13 mouse cellular contexts compared by ENCODE assay signal in the genomic region with DNA sequence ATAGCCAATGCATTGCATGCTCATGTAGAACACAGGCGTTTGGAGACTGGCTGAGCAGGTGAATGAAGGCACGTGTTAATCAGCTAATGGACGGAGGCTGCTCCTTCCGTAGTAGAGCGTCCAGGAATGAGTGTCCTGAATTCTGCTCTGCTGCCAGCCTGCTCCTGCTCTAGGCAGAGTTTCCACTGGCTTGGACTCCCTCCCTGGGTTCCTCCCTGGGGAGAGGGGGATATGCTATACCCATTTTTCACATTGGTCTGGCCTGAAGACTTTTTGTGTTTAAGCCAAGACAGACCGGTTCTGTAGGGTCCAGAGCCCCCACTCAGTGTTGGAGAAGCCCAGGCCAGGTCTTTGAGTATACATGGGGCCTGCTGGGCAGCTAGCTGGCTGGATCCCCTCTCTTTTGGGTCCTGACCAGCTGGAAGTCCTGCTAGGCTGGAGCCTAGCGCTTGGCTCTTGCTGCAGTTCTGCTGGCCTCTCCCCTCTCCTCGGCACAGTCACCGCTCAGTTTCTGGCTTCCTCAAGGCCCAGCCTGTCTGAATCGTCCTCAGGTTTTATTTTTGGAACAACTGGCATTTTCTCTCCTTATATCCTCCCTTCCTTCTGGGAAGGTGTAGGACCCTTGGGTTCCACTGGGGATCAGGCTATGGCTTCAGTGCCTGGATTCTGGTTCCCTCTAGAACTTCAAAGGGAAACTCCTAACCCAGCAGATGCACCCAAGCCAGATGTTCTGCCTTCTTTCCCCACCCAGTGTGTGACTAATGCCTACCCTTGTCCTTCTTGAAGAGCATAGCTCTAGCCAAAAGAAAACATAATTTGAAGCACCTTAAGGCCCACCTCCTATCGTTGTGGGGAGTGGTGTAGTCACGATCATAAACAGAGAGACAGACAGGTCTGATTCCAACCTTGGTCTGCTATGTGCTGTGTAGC. TPM values are rescaled to one million over a fixed set of nuclear protein-coding genes. Genes with fewer than 3 reads are reported as not detected.
DNase-seq lines count a peak whose midpoint lies in the region; ATAC-seq and TF ChIP-seq lines count a peak whose summit lies in the region.
"Had no signal": no experiment of that assay in that cellular context is flagged by ENCODE, and none has a peak within 500 bp of the region (broad histone marks: within the 10 kb centered on the region; RNA-seq: fewer than 3 reads in every experiment).

No protein-coding gene starts in this region.

- H3K36me3 ChIP-seq in hindbrain, postnatal 0 days (ENCODE audit: insufficient read depth, low read length) = no peaks in the 10 kb centered on the region
- no peaks in the 10 kb centered on the region for H3K36me3 ChIP-seq in hindbrain, embryonic 12.5 days
- no peaks in the 10 kb centered on the region for H3K36me3 ChIP-seq in E14TG2a.4 (ENCODE audit: insufficient read depth, low read length)
- H3K36me3 ChIP-seq: forebrain, embryonic 15.5 days; neural tube, embryonic 12.5 days had no signal

- H3K4me2 ChIP-seq in hindbrain, postnatal 0 days (ENCODE audit: low read depth, low read length) = no peak overlapping the region
- H3K4me2 ChIP-seq in hindbrain, embryonic 12.5 days (replicated peaks) = no peak overlapping the region
- H3K4me2 ChIP-seq: forebrain, embryonic 15.5 days; neural tube, embryonic 12.5 days had no signal

- ATAC-seq in hindbrain, postnatal 0 days = no peak
- ATAC-seq in hindbrain, embryonic 12.5 days (ENCODE audit: low FRiP score) = no peak
- no peak for ATAC-seq in frontal cortex, adult (ENCODE audit: low TSS enrichment)
- ATAC-seq: forebrain, embryonic 15.5 days had no signal

- no peaks in the 10 kb centered on the region for H3K9me3 ChIP-seq in hindbrain, postnatal 0 days (ENCODE audit: low read length)
- H3K9me3 ChIP-seq in hindbrain, embryonic 12.5 days (replicated peaks) = no peaks in the 10 kb centered on the region
- H3K9me3 ChIP-seq in E14TG2a.4 (ENCODE audit: low read length) = no peaks in the 10 kb centered on the region
- H3K9me3 ChIP-seq: forebrain, embryonic 15.5 days; megakaryocyte, embryonic 14.5 days; neural tube, embryonic 12.5 days had no signal

- no peak for TF ChIP-seq CTCF in hindbrain, postnatal 0 days (IDR thresholded peaks at IDR 0.05; ENCODE audit: low read depth)
- TF ChIP-seq CTCF in E14TG2a.4 (conservative IDR thresholded peaks at IDR 0.05; ENCODE audit: low read length) = no peak

- WGBS in hindbrain, postnatal 0 days = 64% methylated on average over 12 of the region's 12 CpGs
- 82% methylated on average over 12 of the region's 12 CpGs for WGBS in hindbrain, embryonic 12.5 days

- H3K27ac ChIP-seq in hindbrain, postnatal 0 days = peak overlapping the region; percentile 32; the same call in 1 of the 2 replicates
- no peak overlapping the region for H3K27ac ChIP-seq in hindbrain, embryonic 12.5 days
- H3K27ac ChIP-seq: forebrain, embryonic 15.5 days; neural tube, embryonic 12.5 days had no signal

- no peaks in the 10 kb centered on the region; the same call in 1 of the 2 replicates for H3K27me3 ChIP-seq in hindbrain, postnatal 0 days (ENCODE audit: insufficient read depth, low read length)
- peaks cover 10% of the 10 kb centered on the region for H3K27me3 ChIP-seq in hindbrain, embryonic 12.5 days
- H3K27me3 ChIP-seq in E14TG2a.4 (ENCODE audit: insufficient read depth, low read length) = peaks cover 48% of the 10 kb centered on the region
- H3K27me3 ChIP-seq: forebrain, embryonic 15.5 days had no signal

- no peak overlapping the region for H3K4me3 ChIP-seq in hindbrain, postnatal 0 days (ENCODE audit: low read length)
- no peak overlapping the region for H3K4me3 ChIP-seq in hindbrain, embryonic 12.5 days
- H3K4me3 ChIP-seq in E14TG2a.4 (replicated peaks; ENCODE audit: low read length) = 0 out of 2 replicates have a peak overlapping the region, but pooled peaks have one; percentile 55
- H3K4me3 ChIP-seq: forebrain, embryonic 15.5 days; megakaryocyte, embryonic 14.5 days; neural tube, embryonic 12.5 days had no signal

- H3K9ac ChIP-seq in hindbrain, postnatal 0 days (replicated peaks; ENCODE audit: low read length) = no peak overlapping the region
- H3K9ac ChIP-seq in hindbrain, embryonic 12.5 days = no peak overlapping the region
- H3K9ac ChIP-seq: forebrain, embryonic 15.5 days; neural tube, embryonic 12.5 days had no signal

- intact Hi-C loops in gastrocnemius, postnatal 14 days (cut with DNase I; ENCODE audit: low total_unique reads) = no loop called here

- H3K4me1 ChIP-seq in hindbrain, postnatal 0 days (ENCODE audit: insufficient read depth, low read length) = peaks cover 5% of the 10 kb centered on the region; the same call in 1 of the 2 replicates
- H3K4me1 ChIP-seq in hindbrain, embryonic 12.5 days = peaks cover 27% of the 10 kb centered on the region
- H3K4me1 ChIP-seq in E14TG2a.4 (replicated peaks; ENCODE audit: low read depth, low read length) = peaks cover 45% of the 10 kb centered on the region

- DNase-seq in hindbrain, postnatal 0 days (ENCODE audit: low spot score) = peak; percentile 20
- DNase-seq in 3134 (ENCODE audit: extremely low read depth, insufficient read length, low spot score) = peak; percentile 28
- peak; percentile 74 for DNase-seq in gastrocnemius, postnatal 14 days
- no peak for DNase-seq in layer of hippocampus, postnatal 36 days
- DNase-seq in embryo, embryonic 10 days (ENCODE audit: low spot score) = no peak
- DNase-seq: right cerebral cortex, postnatal 25 days; thymus, postnatal 25 days had no signal

RNA-seq across cellular contexts. Expression of gene Creb3l1, which starts 12.6 kb away (rescaled TPM):
- 3.4 and 3.5 TPM in 2 replicates for total RNA-seq in hindbrain, postnatal 0 days (2014; rRNA removed)
- polyA plus RNA-seq in hindbrain, postnatal 0 days (2015; fragmentation: Nextera tagmentation; extraction: Ambion mirVana) = 3.2 and 3.5 TPM in 2 replicates
- 2.1 and 2.9 TPM in 2 replicates for polyA plus RNA-seq in hindbrain, embryonic 12.5 days (2016; fragmentation: Nextera tagmentation; extraction: Ambion mirVana)
- total RNA-seq in gastrocnemius, postnatal 14 days (2021) = 10 to 100 TPM; 14.7 to 22.6 TPM
- 1 to 10 TPM; 3.4 to 4.3 TPM for total RNA-seq in layer of hippocampus, postnatal 36 days (2021)

RNA-seq across cellular contexts. Expression of gene Dgkz, which starts 36.0 kb away (rescaled TPM):
- total RNA-seq in hindbrain, postnatal 0 days (2014; rRNA removed) = 150 and 163 TPM in 2 replicates
- 40.7 and 41.2 TPM in 2 replicates for polyA plus RNA-seq in hindbrain, postnatal 0 days (2015; fragmentation: Nextera tagmentation; extraction: Ambion mirVana)
- polyA plus RNA-seq in hindbrain, embryonic 12.5 days (2016; fragmentation: Nextera tagmentation; extraction: Ambion mirVana) = 30.9 and 31.9 TPM in 2 replicates
- 10 to 100 TPM; 38.6 to 42.4 TPM for total RNA-seq in gastrocnemius, postnatal 14 days (2021)
- 100 to 1,000 TPM; 500 to 531 TPM for total RNA-seq in layer of hippocampus, postnatal 36 days (2021)

Comparison
In these comparisons a context has a peak if more than half of its experiments do, and no peak if none do; other contexts are left out.
1. DNase-seq: peak in hindbrain, postnatal 0 days (single experiment), 3134 (single experiment) and gastrocnemius, postnatal 14 days (single experiment); none in layer of hippocampus, postnatal 36 days (0 of 2) and embryo, embryonic 10 days (single experiment).